Mouse (Mus musculus) myocyte (in vitro differentiated cells): ENCODE data around the gene Ccr5. TPM values are rescaled to one million over a fixed set of nuclear protein-coding genes. Genes with fewer than 3 reads are reported as not detected.

Experiments
- H3K27me3 ChIP-seq: one replicate; pipeline ENCODE4 v1.6.1; 2011; ENCODE audit not compliant: control insufficient read depth, insufficient read depth, insufficient read length
- H3K36me3 ChIP-seq: one replicate; pipeline ENCODE4 v1.6.1; 2011; ENCODE audit not compliant: control insufficient read depth, insufficient read depth
- H3K4me2 ChIP-seq: one replicate; pipeline ENCODE4 v1.6.1; 2011; ENCODE audit warnings: low read depth, control low read depth
- H3K4me3 ChIP-seq: one replicate; pipeline ENCODE4 v1.5.1; 2011; ENCODE audit warnings: mild to moderate bottlenecking, control low read depth, moderate library complexity
- H3K79me2 ChIP-seq: one replicate; pipeline ENCODE4 v1.6.1; 2011; ENCODE audit not compliant: control insufficient read depth, insufficient read depth
- H3ac ChIP-seq: one replicate; pipeline ENCODE4 v1.6.1; 2011; ENCODE audit not compliant: control insufficient read depth, insufficient read length
- CEBPB ChIP-seq: IDR thresholded peaks from 2 replicates; pipeline ENCODE4 v1.6.1; 2011; ENCODE audit warnings: mild to moderate bottlenecking, moderate library complexity; ENCODE audit not compliant: poor library complexity, insufficient read depth, severe bottlenecking
- E2F4 ChIP-seq: IDR thresholded peaks from one replicate; pipeline ENCODE4 v1.6.1; 2011; ENCODE audit warnings: mild to moderate bottlenecking, control low read depth, moderate library complexity; ENCODE audit not compliant: insufficient read depth
- MAX ChIP-seq: IDR thresholded peaks from one replicate; pipeline ENCODE4 v1.6.1; 2011; ENCODE audit warnings: low read depth, mild to moderate bottlenecking, control low read depth
- MYOD1 ChIP-seq, 3 experiments: IDR thresholded peaks; one replicate each; pipeline ENCODE4 v1.6.1; 2011; ENCODE audit warnings: control low read depth in 2 of 3, low read depth in 2 of 3, mild to moderate bottlenecking in 2 of 3, moderate library complexity in 1 of 3; ENCODE audit not compliant: insufficient read length in 2 of 3, control insufficient read depth in 1 of 3
- MYOG ChIP-seq, 3 experiments: IDR thresholded peaks; one replicate each; pipeline ENCODE4 v1.6.1; 2011; ENCODE audit warnings: control low read depth in 2 of 3, low read depth in 2 of 3, mild to moderate bottlenecking in 2 of 3; ENCODE audit not compliant: insufficient read length in 2 of 3, control insufficient read depth in 1 of 3, insufficient read depth in 1 of 3
- POLR2A ChIP-seq: IDR thresholded peaks from one replicate; pipeline ENCODE4 v1.6.1; 2011; ENCODE audit warnings: low read depth, mild to moderate bottlenecking, control low read depth, moderate library complexity; ENCODE audit not compliant: insufficient read length
- POLR2AphosphoS2 ChIP-seq: IDR thresholded peaks from one replicate; pipeline ENCODE4 v1.6.1; 2011; ENCODE audit warnings: low read depth, control low read depth; ENCODE audit not compliant: insufficient read length
- REST ChIP-seq: IDR thresholded peaks from one replicate; pipeline ENCODE4 v1.6.1; 2011; ENCODE audit warnings: mild to moderate bottlenecking, control low read depth, moderate library complexity; ENCODE audit not compliant: insufficient read depth, insufficient read length
- SRF ChIP-seq: IDR thresholded peaks from one replicate; pipeline ENCODE4 v1.6.1; 2011; ENCODE audit warnings: low read depth; ENCODE audit not compliant: control insufficient read depth, insufficient read length
- TCF12 ChIP-seq: IDR thresholded peaks from one replicate; pipeline ENCODE4 v1.6.1; 2011; ENCODE audit warnings: mild to moderate bottlenecking, control low read depth; ENCODE audit not compliant: poor library complexity, insufficient read depth, severe bottlenecking
- TCF3 ChIP-seq: IDR thresholded peaks from one replicate; pipeline ENCODE4 v1.6.1; 2011; ENCODE audit warnings: low read depth, control low read depth; ENCODE audit not compliant: insufficient read length
- USF1 ChIP-seq: IDR thresholded peaks from one replicate; pipeline ENCODE4 v1.6.1; 2011; ENCODE audit warnings: low read depth, mild to moderate bottlenecking, control low read depth, moderate library complexity
- polyA plus RNA-seq: library from polyadenylated mRNA; unstranded; fragments of >200 nt; fragmentation: generic; extraction: Trizol; gene quantifications from one replicate; pipeline ENCODE4 v1.2.1, GENCODE M21; 2012; ENCODE audit warnings: missing spikeins

The Ccr5 gene
- polyA plus RNA-seq, 1 experiment: not detected

- Histone ChIP-seq H3K79me2 (no peaks in the 10 kb centered on the region), H3K36me3 (no peaks in the 10 kb centered on the region), H3K4me3 (no peak overlapping the region), H3ac (no peak overlapping the region), H3K27me3 (no peaks in the 10 kb centered on the region), H3K4me2 (no peak overlapping the region)
- no peak for TF ChIP-seq USF1
- TF ChIP-seq E2F4: no peak
These were observed 9.3 kb upstream of the Ccr5 start for GRCm38 (mm10) chr9:124111997-124112396.

GRCm38 (mm10) chr9:124112591-124113239 lies 8.6 kb upstream of the Ccr5 start:
- H3K79me2 ChIP-seq: no peaks in the 10 kb centered on the region
- H3K4me3 ChIP-seq: no peak overlapping the region
- H3K4me2 ChIP-seq: no peak overlapping the region
- H3K36me3 ChIP-seq: no peaks in the 10 kb centered on the region
- no peaks in the 10 kb centered on the region for H3K27me3 ChIP-seq
- H3ac ChIP-seq: no peak overlapping the region
- TF ChIP-seq POLR2A (no peak), POLR2AphosphoS2 (no peak), USF1 (no peak), TCF3 (no peak), MAX (no peak), MYOD1 (IDR thresholded peaks at IDR 0.05; ENCODE audit: control insufficient read depth in 1 of 3, insufficient read length in 2 of 3, low read depth in 2 of 3) (no peak), E2F4 (no peak), REST (no peak), SRF (no peak), TCF12 (no peak), MYOG (IDR thresholded peaks at IDR 0.05; ENCODE audit: control insufficient read depth in 1 of 3, insufficient read depth in 1 of 3, insufficient read length in 2 of 3, low read depth in 2 of 3) (no peak), CEBPB (no peak)

DNA sequence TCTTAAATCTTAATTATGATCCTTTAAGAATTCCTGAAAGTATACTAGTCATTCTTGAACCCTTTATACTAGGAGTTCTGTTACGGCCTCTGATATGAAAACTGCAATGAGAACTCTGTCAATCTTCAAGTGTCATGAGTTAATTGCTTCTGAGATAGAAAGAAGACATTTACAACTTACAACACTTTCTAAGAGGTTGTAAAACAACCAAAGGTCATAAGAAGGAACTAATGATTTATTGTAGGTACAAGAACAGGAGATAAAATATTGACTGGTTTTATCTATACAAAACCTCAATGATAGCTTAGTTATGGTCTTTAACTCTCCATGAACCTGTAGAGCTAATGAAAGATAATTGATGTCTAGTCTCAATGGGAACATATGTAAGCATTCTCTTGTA lies 7.6 kb upstream of the Ccr5 start:
- Histone ChIP-seq H3ac (no peak overlapping the region), H3K4me3 (no peak overlapping the region), H3K36me3 (no peaks in the 10 kb centered on the region), H3K4me2 (no peak overlapping the region), H3K27me3 (no peaks in the 10 kb centered on the region), H3K79me2 (no peaks in the 10 kb centered on the region)
- TF ChIP-seq MAX (no peak), TCF12 (no peak), MYOG (IDR thresholded peaks at IDR 0.05; ENCODE audit: control insufficient read depth in 1 of 3, insufficient read depth in 1 of 3, insufficient read length in 2 of 3, low read depth in 2 of 3) (no peak), E2F4 (no peak), TCF3 (no peak), MYOD1 (IDR thresholded peaks at IDR 0.05; ENCODE audit: control insufficient read depth in 1 of 3, insufficient read length in 2 of 3, low read depth in 2 of 3) (no peak), POLR2A (no peak), USF1 (no peak), CEBPB (no peak), POLR2AphosphoS2 (no peak)

DNA sequence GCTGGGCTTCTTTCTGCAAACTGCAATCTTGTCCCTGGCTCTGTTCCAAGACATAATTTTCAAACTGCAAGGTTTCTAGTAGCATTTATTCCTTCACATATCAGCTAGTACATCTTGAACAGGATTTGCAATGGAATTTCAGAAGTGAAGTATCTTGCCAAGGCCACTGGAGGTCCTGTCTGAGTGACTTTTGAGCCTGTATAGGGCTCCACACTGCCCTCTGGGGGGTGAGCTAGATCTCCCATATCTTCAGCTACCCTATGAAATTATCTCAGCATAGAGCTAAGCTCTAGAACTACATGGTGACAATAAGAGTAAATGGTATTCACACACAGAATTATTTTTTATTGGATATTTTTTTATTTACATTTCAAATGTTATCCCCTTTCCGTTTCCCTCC lies 2.9 kb upstream of the Ccr5 start:
- no peak overlapping the region for H3ac ChIP-seq
- TF ChIP-seq USF1: no peak
- no peak for TF ChIP-seq CEBPB
- no peak for TF ChIP-seq MAX
- H3K36me3 ChIP-seq: no peaks in the 10 kb centered on the region
- H3K4me3 ChIP-seq: no peak overlapping the region
- no peak overlapping the region for H3K4me2 ChIP-seq
- H3K79me2 ChIP-seq: no peaks in the 10 kb centered on the region
- H3K27me3 ChIP-seq: no peaks in the 10 kb centered on the region

- Histone ChIP-seq H3K79me2 (no peaks in the 10 kb centered on the region), H3K4me3 (no peak overlapping the region), H3K4me2 (no peak overlapping the region), H3ac (no peak overlapping the region), H3K27me3 (no peaks in the 10 kb centered on the region), H3K36me3 (no peaks in the 10 kb centered on the region)
- TF ChIP-seq POLR2AphosphoS2: no peak
- TF ChIP-seq REST: no peak
- no peak for TF ChIP-seq MYOG (IDR thresholded peaks at IDR 0.05; ENCODE audit: control insufficient read depth in 1 of 3, insufficient read depth in 1 of 3, insufficient read length in 2 of 3, low read depth in 2 of 3)
- TF ChIP-seq SRF: no peak
- TF ChIP-seq POLR2A: no peak
- TF ChIP-seq TCF12: no peak
- TF ChIP-seq MYOD1 (IDR thresholded peaks at IDR 0.05; ENCODE audit: control insufficient read depth in 1 of 3, insufficient read length in 2 of 3, low read depth in 2 of 3): no peak
- TF ChIP-seq MAX: no peak
- TF ChIP-seq TCF3: no peak
These were observed 4.2 kb downstream of the Ccr5 start for GRCm38 (mm10) chr9:124125576-124125975.

GRCm38 (mm10) chr9:124126373-124126772 lies 5.0 kb downstream of the Ccr5 start:
- TF ChIP-seq CEBPB (no peak), USF1 (no peak), SRF (no peak), TCF3 (no peak), MAX (no peak), MYOD1 (IDR thresholded peaks at IDR 0.05; ENCODE audit: control insufficient read depth in 1 of 3, insufficient read length in 2 of 3, low read depth in 2 of 3) (no peak), POLR2A (no peak), POLR2AphosphoS2 (no peak), TCF12 (no peak), REST (no peak), E2F4 (no peak), MYOG (IDR thresholded peaks at IDR 0.05; ENCODE audit: control insufficient read depth in 1 of 3, insufficient read depth in 1 of 3, insufficient read length in 2 of 3, low read depth in 2 of 3) (no peak)
- no peaks in the 10 kb centered on the region for H3K36me3 ChIP-seq
- H3K4me3 ChIP-seq: no peak overlapping the region
- no peak overlapping the region for H3ac ChIP-seq
- no peaks in the 10 kb centered on the region for H3K27me3 ChIP-seq
- H3K79me2 ChIP-seq: no peaks in the 10 kb centered on the region
- peak overlapping the region; percentile 12 for H3K4me2 ChIP-seq
